Mouse (Mus musculus) inflammation-experienced regulatory T-cells (primary cell): Measurements from ENCODE around the gene Agfg1. TPM values are rescaled to one million over a fixed set of nuclear protein-coding genes. Genes with fewer than 3 reads are reported as not detected.

Source experiments
- polyA plus RNA-seq, 2 experiments: library from polyadenylated mRNA; unstranded; fragments of 100-300 nt; shearing (Covaris generic); gene quantifications; one replicate each; pipeline ENCODE4 v1.2.1; 2017

The Agfg1 gene
- 100 to 1,000 TPM; 171 to 264 TPM for polyA plus RNA-seq

GRCm38 (mm10) chr1:82839296-82839613, at the start of gene Agfg1:
Gene Agfg1, plus strand, starts transcription at chr1:82839483.

GRCm38 (mm10) chr1:82913025-82913424, 73.7 kb downstream of the Agfg1 start, which contains the start of gene A030005L19Rik:
Gene A030005L19Rik, plus strand, starts transcription at chr1:82913325.

GRCm38 (mm10) chr1:82924650-82925049, 85.4 kb downstream of the Agfg1 start, which contains the start of gene A030014E15Rik:
Gene A030014E15Rik, plus strand, starts transcription at chr1:82924917.

GRCm38 (mm10) chr1:82931326-82931725, 92.0 kb downstream of the Agfg1 start, which contains the start of gene Gm6217:
Gene Gm6217, minus strand, starts transcription at chr1:82931399.

GRCm38 (mm10) chr1:82943295-82943694, 104.0 kb downstream of the Agfg1 start, which contains the start of gene A030003K21Rik:
Gene A030003K21Rik, minus strand, starts transcription at chr1:82943388.

Other genes starting within 250 kb of the Agfg1 start
- gene Mff, start 114.6 kb upstream of the Agfg1 start, polyA plus RNA-seq: 100 to 1,000 TPM; 182 to 184 TPM
- gene Tm4sf20, start 71.0 kb upstream of the Agfg1 start, polyA plus RNA-seq: under 1 TPM in 1 of 2 experiments, not detected in 1; 0.20 TPM
- gene Gm47791, start 68.2 kb upstream of the Agfg1 start, polyA plus RNA-seq: not detected
- gene A030005L19Rik, start 73.8 kb downstream of the Agfg1 start, polyA plus RNA-seq: under 1 TPM in 1 of 2 experiments, not detected in 1; 0.50 TPM
- gene A030014E15Rik, start 85.4 kb downstream of the Agfg1 start, polyA plus RNA-seq: not detected
- gene Gm6217, start 91.9 kb downstream of the Agfg1 start, polyA plus RNA-seq: not detected
- gene A030003K21Rik, start 103.9 kb downstream of the Agfg1 start, polyA plus RNA-seq: not detected
- 1 to 10 TPM in 1 of 2 experiments, not detected in 1; 1.4 TPM for gene Gm7544, start 116.5 kb downstream of the Agfg1 start, polyA plus RNA-seq
- not detected for gene Gm47955, start 120.8 kb downstream of the Agfg1 start, polyA plus RNA-seq
- gene Gm47959, start 161.1 kb downstream of the Agfg1 start, polyA plus RNA-seq: 1 to 10 TPM in 1 of 2 experiments, not detected in 1; 1.0 TPM
- not detected for gene Slc19a3, start 199.0 kb downstream of the Agfg1 start, polyA plus RNA-seq
- not detected for gene Krtap28-10, start 203.0 kb downstream of the Agfg1 start, polyA plus RNA-seq
- gene Gm47969, start 205.4 kb downstream of the Agfg1 start, polyA plus RNA-seq: under 1 TPM in 1 of 2 experiments, not detected in 1; 0.46 TPM
- gene A030005K14Rik, start 219.9 kb downstream of the Agfg1 start, polyA plus RNA-seq: under 1 TPM; 0.19 to 0.75 TPM
- not detected for gene Krtap28-13, start 221.4 kb downstream of the Agfg1 start, polyA plus RNA-seq